Mouse (Mus musculus): ENCODE measurements around the gene Tmprss2.

- no peak for TF ChIP-seq CTCF (IDR thresholded peaks at IDR 0.05; ENCODE audit: borderline replicate concordance, control insufficient read depth, extremely low read depth, insufficient read depth, low read length, poor library complexity)
- TF ChIP-seq POLR2A (IDR thresholded peaks at IDR 0.05; ENCODE audit: control insufficient read depth, extremely low read depth, insufficient read depth, low read length, poor library complexity) = no peak
Observed at GRCm38 (mm10) chr16:97659225-97659658, 48.2 kb upstream of the Tmprss2 start.

All from thymus, adult 2 months (tissue).